Mouse (Mus musculus): ENCODE results near the gene Slc6a9. TPM values are rescaled to one million over a fixed set of nuclear protein-coding genes. Genes with fewer than 3 reads are reported as not detected.

The Slc6a9 gene
- polyA plus RNA-seq, 1 experiment from 2014 or later: 5.5 TPM

GRCm38 (mm10) chr4:117835531-117836111, 1.3 kb downstream of the Slc6a9 start:
- Histone ChIP-seq H3K27me3 (replicated peaks; ENCODE audit: control insufficient read depth, insufficient read depth, low read length) (no peaks in the 10 kb centered on the region), H3K4me1 (ENCODE audit: control insufficient read depth, insufficient read depth, low read length) (peaks cover 5% of the 10 kb centered on the region; the same call in 1 of the 2 replicates), H3K4me3 (ENCODE audit: low read depth, low read length) (peak overlapping the region; percentile 83), H3K9ac (ENCODE audit: low read depth, low read length) (peak overlapping the region; percentile 83), H3K27ac (replicated peaks; ENCODE audit: low read depth, low read length) (peak overlapping the region; percentile 84), H3K4me2 (ENCODE audit: low read depth, low read length) (peak overlapping the region; percentile 90), H3K9me3 (ENCODE audit: control insufficient read depth, low read length) (no peaks in the 10 kb centered on the region), H3K36me3 (ENCODE audit: control insufficient read depth, insufficient read depth, low read length) (no peaks in the 10 kb centered on the region)
- WGBS: 0% methylated on average over 22 of the region's 60 CpGs
- DNase-seq (ENCODE audit: low spot score) (peak; percentile 26), ATAC-seq (ENCODE audit: low read depth) (peak; percentile 21)

DNA sequence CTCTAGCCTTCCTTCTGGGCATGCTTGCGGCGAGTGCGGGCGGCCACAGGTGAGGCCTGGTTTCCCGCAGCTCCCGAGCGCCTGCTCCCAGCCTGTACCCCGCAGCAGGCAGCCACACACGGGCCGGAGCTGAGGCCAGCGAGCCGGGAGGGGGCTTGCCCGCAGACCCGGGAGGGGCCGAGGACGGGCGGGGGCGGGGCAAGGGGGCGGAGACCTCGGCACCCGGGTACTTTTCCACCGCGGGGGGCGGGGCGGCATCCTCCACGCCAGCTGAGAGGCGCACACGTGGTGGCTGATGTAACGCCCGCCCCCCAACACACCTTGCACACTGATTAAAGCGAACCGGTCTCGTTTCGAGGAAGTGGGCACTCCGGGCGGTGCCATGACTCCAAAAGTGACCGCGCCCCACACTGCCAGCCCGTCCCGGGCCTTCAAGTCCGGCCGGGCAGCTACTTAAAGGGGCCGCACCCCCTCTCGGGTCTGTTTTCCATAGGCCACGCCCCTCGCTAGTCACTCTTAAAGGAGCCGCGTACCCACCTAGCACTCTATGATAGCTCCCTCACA, 2.0 kb downstream of the Slc6a9 start:
- peak; percentile 91 for ATAC-seq (ENCODE audit: low read depth)
- H3K4me3 ChIP-seq (ENCODE audit: low read depth, low read length): peak overlapping the region; percentile 83
- H3K27ac ChIP-seq (replicated peaks; ENCODE audit: low read depth, low read length): peak overlapping the region; percentile 84
- no peaks in the 10 kb centered on the region for H3K9me3 ChIP-seq (ENCODE audit: control insufficient read depth, low read length)
- WGBS: under 1% methylated on average over 26 of the region's 48 CpGs
- H3K4me2 ChIP-seq (ENCODE audit: low read depth, low read length): peak overlapping the region; percentile 90
- peak; percentile 96 for DNase-seq (ENCODE audit: low spot score)
- peaks cover 5% of the 10 kb centered on the region; the same call in 1 of the 2 replicates for H3K4me1 ChIP-seq (ENCODE audit: control insufficient read depth, insufficient read depth, low read length)
- no peaks in the 10 kb centered on the region for H3K36me3 ChIP-seq (ENCODE audit: control insufficient read depth, insufficient read depth, low read length)
- H3K9ac ChIP-seq (ENCODE audit: low read depth, low read length): peak overlapping the region; percentile 83
- no peaks in the 10 kb centered on the region for H3K27me3 ChIP-seq (replicated peaks; ENCODE audit: control insufficient read depth, insufficient read depth, low read length)

GRCm38 (mm10) chr4:117837271-117837670, 3.0 kb downstream of the Slc6a9 start:
- ATAC-seq (ENCODE audit: low read depth) (no peak), DNase-seq (ENCODE audit: low spot score) (no peak)
- H3K9me3 ChIP-seq (ENCODE audit: control insufficient read depth, low read length): no peaks in the 10 kb centered on the region
- no peak overlapping the region for H3K9ac ChIP-seq (ENCODE audit: low read depth, low read length)
- H3K4me2 ChIP-seq (ENCODE audit: low read depth, low read length): no peak overlapping the region
- H3K27me3 ChIP-seq (replicated peaks; ENCODE audit: control insufficient read depth, insufficient read depth, low read length): no peaks in the 10 kb centered on the region
- H3K27ac ChIP-seq (replicated peaks; ENCODE audit: low read depth, low read length): no peak overlapping the region
- 68% methylated on average over 4 of the region's 4 CpGs for WGBS
- H3K4me3 ChIP-seq (ENCODE audit: low read depth, low read length): no peak overlapping the region
- H3K36me3 ChIP-seq (ENCODE audit: control insufficient read depth, insufficient read depth, low read length): no peaks in the 10 kb centered on the region
- peaks cover 5% of the 10 kb centered on the region; the same call in 1 of the 2 replicates for H3K4me1 ChIP-seq (ENCODE audit: control insufficient read depth, insufficient read depth, low read length)

- no peak overlapping the region for H3K9ac ChIP-seq (ENCODE audit: low read depth, low read length)
- H3K4me1 ChIP-seq (ENCODE audit: control insufficient read depth, insufficient read depth, low read length): peaks cover 5% of the 10 kb centered on the region; the same call in 1 of the 2 replicates
- no peak overlapping the region for H3K4me2 ChIP-seq (ENCODE audit: low read depth, low read length)
- DNase-seq (ENCODE audit: low spot score) (no peak), ATAC-seq (ENCODE audit: low read depth) (no peak)
- H3K27ac ChIP-seq (replicated peaks; ENCODE audit: low read depth, low read length): no peak overlapping the region
- no peaks in the 10 kb centered on the region for H3K36me3 ChIP-seq (ENCODE audit: control insufficient read depth, insufficient read depth, low read length)
- 75% methylated on average over 6 of the region's 6 CpGs for WGBS
- no peak overlapping the region for H3K4me3 ChIP-seq (ENCODE audit: low read depth, low read length)
- H3K27me3 ChIP-seq (replicated peaks; ENCODE audit: control insufficient read depth, insufficient read depth, low read length): no peaks in the 10 kb centered on the region
- no peaks in the 10 kb centered on the region for H3K9me3 ChIP-seq (ENCODE audit: control insufficient read depth, low read length)
These were observed 5.1 kb downstream of the Slc6a9 start for GRCm38 (mm10) chr4:117839366-117839765.

GRCm38 (mm10) chr4:117840821-117841220, 6.5 kb downstream of the Slc6a9 start:
- DNase-seq (ENCODE audit: low spot score): no peak
- no peak overlapping the region for H3K4me2 ChIP-seq (ENCODE audit: low read depth, low read length)
- no peak for ATAC-seq (ENCODE audit: low read depth)
- 94% methylated on average over 5 of the region's 5 CpGs for WGBS
- no peaks in the 10 kb centered on the region for H3K27me3 ChIP-seq (replicated peaks; ENCODE audit: control insufficient read depth, insufficient read depth, low read length)
- H3K9ac ChIP-seq (ENCODE audit: low read depth, low read length): no peak overlapping the region
- no peak overlapping the region for H3K4me3 ChIP-seq (ENCODE audit: low read depth, low read length)
- no peak overlapping the region for H3K27ac ChIP-seq (replicated peaks; ENCODE audit: low read depth, low read length)
- no peaks in the 10 kb centered on the region for H3K9me3 ChIP-seq (ENCODE audit: control insufficient read depth, low read length)
- H3K36me3 ChIP-seq (ENCODE audit: control insufficient read depth, insufficient read depth, low read length): no peaks in the 10 kb centered on the region
- peaks cover 5% of the 10 kb centered on the region; the same call in 1 of the 2 replicates for H3K4me1 ChIP-seq (ENCODE audit: control insufficient read depth, insufficient read depth, low read length)

GRCm38 (mm10) chr4:117841566-117841965, 7.3 kb downstream of the Slc6a9 start:
- WGBS: 79% methylated on average over 3 of the region's 3 CpGs
- Histone ChIP-seq H3K27ac (replicated peaks; ENCODE audit: low read depth, low read length) (no peak overlapping the region), H3K4me1 (ENCODE audit: control insufficient read depth, insufficient read depth, low read length) (peaks cover 4% of the 10 kb centered on the region; the same call in 1 of the 2 replicates), H3K36me3 (ENCODE audit: control insufficient read depth, insufficient read depth, low read length) (no peaks in the 10 kb centered on the region), H3K27me3 (replicated peaks; ENCODE audit: control insufficient read depth, insufficient read depth, low read length) (no peaks in the 10 kb centered on the region), H3K9ac (ENCODE audit: low read depth, low read length) (no peak overlapping the region), H3K4me2 (ENCODE audit: low read depth, low read length) (no peak overlapping the region), H3K4me3 (ENCODE audit: low read depth, low read length) (no peak overlapping the region), H3K9me3 (ENCODE audit: control insufficient read depth, low read length) (no peaks in the 10 kb centered on the region)
- ATAC-seq (ENCODE audit: low read depth) (no peak), DNase-seq (ENCODE audit: low spot score) (no peak)

DNA sequence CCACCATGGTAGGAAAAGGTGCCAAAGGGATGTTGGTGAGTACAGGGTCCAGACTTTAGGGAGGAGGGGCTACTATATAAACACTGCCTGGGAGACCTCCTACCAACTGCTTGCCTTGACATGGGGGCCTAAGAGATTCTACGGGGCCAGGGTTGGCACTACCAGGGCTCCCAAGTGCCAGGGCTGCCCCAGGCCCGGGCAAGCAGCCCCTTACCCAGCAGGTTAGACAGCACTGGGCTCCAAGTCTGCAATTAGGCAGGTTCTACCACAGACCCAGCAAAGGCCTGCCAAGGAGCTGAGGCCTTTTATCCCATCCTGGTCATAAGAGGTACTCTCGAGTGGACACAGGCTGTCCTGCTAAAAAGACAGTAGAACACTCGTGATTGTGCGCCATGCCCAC, 8.8 kb downstream of the Slc6a9 start:
- Histone ChIP-seq H3K9ac (ENCODE audit: low read depth, low read length) (no peak overlapping the region), H3K9me3 (ENCODE audit: control insufficient read depth, low read length) (no peaks in the 10 kb centered on the region), H3K4me3 (ENCODE audit: low read depth, low read length) (no peak overlapping the region), H3K27ac (replicated peaks; ENCODE audit: low read depth, low read length) (no peak overlapping the region), H3K4me2 (ENCODE audit: low read depth, low read length) (no peak overlapping the region), H3K4me1 (ENCODE audit: control insufficient read depth, insufficient read depth, low read length) (no peaks in the 10 kb centered on the region), H3K27me3 (replicated peaks; ENCODE audit: control insufficient read depth, insufficient read depth, low read length) (no peaks in the 10 kb centered on the region), H3K36me3 (ENCODE audit: control insufficient read depth, insufficient read depth, low read length) (no peaks in the 10 kb centered on the region)
- no peak for DNase-seq (ENCODE audit: low spot score)
- ATAC-seq (ENCODE audit: low read depth): no peak
- WGBS: 93% methylated on average over 5 of the region's 5 CpGs

- no peaks in the 10 kb centered on the region for H3K4me1 ChIP-seq (ENCODE audit: control insufficient read depth, insufficient read depth, low read length)
- H3K9ac ChIP-seq (ENCODE audit: low read depth, low read length): no peak overlapping the region
- no peak overlapping the region for H3K27ac ChIP-seq (replicated peaks; ENCODE audit: low read depth, low read length)
- no peaks in the 10 kb centered on the region for H3K36me3 ChIP-seq (ENCODE audit: control insufficient read depth, insufficient read depth, low read length)
- H3K4me2 ChIP-seq (ENCODE audit: low read depth, low read length): no peak overlapping the region
- no peak for ATAC-seq (ENCODE audit: low read depth)
- no peak overlapping the region for H3K4me3 ChIP-seq (ENCODE audit: low read depth, low read length)
- no peaks in the 10 kb centered on the region for H3K9me3 ChIP-seq (ENCODE audit: control insufficient read depth, low read length)
- DNase-seq (ENCODE audit: low spot score): no peak
- H3K27me3 ChIP-seq (replicated peaks; ENCODE audit: control insufficient read depth, insufficient read depth, low read length): no peaks in the 10 kb centered on the region
- 91% methylated on average over 5 of the region's 5 CpGs for WGBS
These were observed 10.2 kb downstream of the Slc6a9 start for GRCm38 (mm10) chr4:117844467-117844866.

DNA sequence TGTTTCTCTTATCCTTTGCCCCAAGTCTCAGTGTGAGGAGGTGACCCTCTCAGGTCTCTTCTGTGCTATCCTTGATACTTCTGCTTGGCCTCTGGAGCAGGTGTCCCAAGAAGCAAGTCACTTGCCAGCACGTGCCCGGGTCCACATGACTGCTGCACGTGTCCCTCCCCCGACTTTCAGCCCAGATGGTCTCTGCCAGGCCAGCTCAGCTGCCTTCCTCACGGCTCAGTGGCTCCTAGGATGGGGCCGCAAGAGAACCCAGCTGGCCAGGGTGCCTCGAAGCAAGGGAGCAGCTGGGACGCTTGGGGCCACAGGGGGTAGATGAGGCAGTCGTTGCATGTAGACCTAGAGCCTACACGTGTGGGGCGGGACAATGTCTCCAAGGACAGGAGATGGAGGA, 11.0 kb downstream of the Slc6a9 start:
- no peak; the same call in 1 of the 2 replicates for ATAC-seq (ENCODE audit: low read depth)
- WGBS: 83% methylated on average over 10 of the region's 11 CpGs

More for the DNA sequence above, 11.0 kb downstream of the Slc6a9 start:
- H3K9ac ChIP-seq (ENCODE audit: low read depth, low read length): no peak overlapping the region
- no peaks in the 10 kb centered on the region for H3K9me3 ChIP-seq (ENCODE audit: control insufficient read depth, low read length)
- DNase-seq (ENCODE audit: low spot score): no peak
- H3K4me1 ChIP-seq (ENCODE audit: control insufficient read depth, insufficient read depth, low read length): no peaks in the 10 kb centered on the region
- H3K4me3 ChIP-seq (ENCODE audit: low read depth, low read length): no peak overlapping the region
- no peak overlapping the region for H3K4me2 ChIP-seq (ENCODE audit: low read depth, low read length)
- H3K36me3 ChIP-seq (ENCODE audit: control insufficient read depth, insufficient read depth, low read length): no peaks in the 10 kb centered on the region
- no peaks in the 10 kb centered on the region for H3K27me3 ChIP-seq (replicated peaks; ENCODE audit: control insufficient read depth, insufficient read depth, low read length)
- H3K27ac ChIP-seq (replicated peaks; ENCODE audit: low read depth, low read length): no peak overlapping the region

Measured in embryonic facial prominence, embryonic 14.5 days (tissue).